Mouse (Mus musculus) C2C12 (cell line): ENCODE data around the gene Gpatch2. TPM values are rescaled to one million over a fixed set of nuclear protein-coding genes. Genes with fewer than 3 reads are reported as not detected.

ENCODE experiments used
- H3K27me3 ChIP-seq: one replicate; pipeline ENCODE4 v1.6.1; 2011; ENCODE audit not compliant: control insufficient read depth, insufficient read depth, insufficient read length
- H3K36me3 ChIP-seq: one replicate; pipeline ENCODE4 v1.6.1; 2011; ENCODE audit not compliant: control insufficient read depth, insufficient read depth
- H3K4me3 ChIP-seq: one replicate; pipeline ENCODE4 v1.5.1; 2011; ENCODE audit warnings: mild to moderate bottlenecking, control low read depth; ENCODE audit not compliant: poor library complexity, insufficient read depth, severe bottlenecking
- H3K79me2 ChIP-seq: one replicate; pipeline ENCODE4 v1.6.1; 2011; ENCODE audit not compliant: control insufficient read depth, insufficient read depth
- H3K79me3 ChIP-seq: one replicate; pipeline ENCODE4 v1.6.1; 2011; ENCODE audit warnings: low read depth, control low read depth
- H3ac ChIP-seq: one replicate; pipeline ENCODE3; 2011; ENCODE audit warnings: low read depth; ENCODE audit not compliant: control insufficient read depth, insufficient read length
- CEBPB ChIP-seq: IDR thresholded peaks from one replicate; pipeline ENCODE4 v1.6.1; 2011; ENCODE audit warnings: low read depth, mild to moderate bottlenecking, control low read depth, moderate library complexity
- CTCF ChIP-seq: IDR thresholded peaks from one replicate; pipeline ENCODE4 v1.5.1; 2011; ENCODE audit not compliant: control insufficient read depth, insufficient read depth, insufficient read length
- FOSL1 ChIP-seq: IDR thresholded peaks from one replicate; pipeline ENCODE4 v1.8.0; 2011; ENCODE audit warnings: mild to moderate bottlenecking, low read length; ENCODE audit not compliant: poor library complexity, insufficient read depth, severe bottlenecking
- MAX ChIP-seq: IDR thresholded peaks from one replicate; pipeline ENCODE4 v1.6.1; 2011; ENCODE audit warnings: mild to moderate bottlenecking, control low read depth
- MYOD1 ChIP-seq: IDR thresholded peaks from one replicate; pipeline ENCODE4 v1.6.1; 2011; ENCODE audit warnings: low read depth; ENCODE audit not compliant: control insufficient read depth, insufficient read length
- MYOG ChIP-seq: IDR thresholded peaks from one replicate; pipeline ENCODE4 v1.6.1; 2011; ENCODE audit not compliant: control insufficient read depth, insufficient read length; ENCODE audit errors: extremely low read depth
- USF1 ChIP-seq: IDR thresholded peaks from one replicate; pipeline ENCODE4 v1.6.1; 2011; ENCODE audit warnings: low read depth, mild to moderate bottlenecking, control low read depth, moderate library complexity
- polyA plus RNA-seq: library from polyadenylated mRNA; unstranded; fragments of >200 nt; fragmentation: generic; extraction: Trizol; gene quantifications from one replicate; pipeline ENCODE4 v1.2.1, GENCODE M21; 2012; ENCODE audit warnings: missing spikeins

Gpatch2 gene
- polyA plus RNA-seq, 1 experiment, result 4.6 TPM

GRCm38 (mm10) chr1:187282321-187282720 is 67.0 kb downstream of the Gpatch2 start:
- Histone ChIP-seq H3K36me3 (no peaks in the 10 kb centered on the region), H3K4me3 (no peak overlapping the region), H3K79me2 (no peaks in the 10 kb centered on the region), H3ac (no peak overlapping the region), H3K79me3 (no peaks in the 10 kb centered on the region), H3K27me3 (no peaks in the 10 kb centered on the region)
- TF ChIP-seq FOSL1 (no peak), MYOG (no peak), MAX (no peak), MYOD1 (no peak), CEBPB (no peak), CTCF (no peak), USF1 (no peak)

DNA sequence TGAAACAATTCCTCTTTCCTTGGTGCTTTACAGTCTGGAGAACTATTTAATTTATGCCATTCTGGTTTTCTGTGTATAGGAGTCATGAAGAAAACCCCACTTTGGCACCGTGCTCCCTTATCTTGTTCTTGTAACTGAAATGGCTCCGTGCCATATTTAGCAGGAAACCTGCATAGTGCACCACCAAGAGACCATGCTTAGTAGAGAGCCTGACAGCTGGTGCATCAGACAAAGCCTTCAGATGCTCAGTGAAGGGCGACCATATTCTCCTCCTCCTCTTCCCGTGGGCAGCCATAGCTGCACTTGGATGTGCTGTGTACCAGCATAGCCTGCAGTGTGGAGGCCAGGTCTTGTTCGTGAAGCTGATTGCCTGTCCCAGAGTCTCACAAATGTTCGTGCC is 67.5 kb downstream of the Gpatch2 start:
- H3K27me3 ChIP-seq, result no peaks in the 10 kb centered on the region
- no peaks in the 10 kb centered on the region for H3K79me3 ChIP-seq
- H3ac ChIP-seq, result no peak overlapping the region
- H3K4me3 ChIP-seq, result no peak overlapping the region
- TF ChIP-seq MYOG (no peak), USF1 (no peak), MYOD1 (no peak), MAX (no peak), CEBPB (no peak), FOSL1 (no peak), CTCF (no peak)
- no peaks in the 10 kb centered on the region for H3K79me2 ChIP-seq
- no peaks in the 10 kb centered on the region for H3K36me3 ChIP-seq

GRCm38 (mm10) chr1:187285735-187286134 is 70.4 kb downstream of the Gpatch2 start:
- Histone ChIP-seq H3K36me3 (no peaks in the 10 kb centered on the region), H3K79me2 (no peaks in the 10 kb centered on the region), H3ac (no peak overlapping the region), H3K79me3 (no peaks in the 10 kb centered on the region), H3K4me3 (no peak overlapping the region), H3K27me3 (no peaks in the 10 kb centered on the region)
- TF ChIP-seq CEBPB, result no peak
- TF ChIP-seq USF1, result no peak
- TF ChIP-seq MAX, result no peak
- no peak for TF ChIP-seq MYOD1
- TF ChIP-seq FOSL1, result no peak
- TF ChIP-seq CTCF, result no peak
- TF ChIP-seq MYOG, result no peak

- no peak for TF ChIP-seq MYOD1
- TF ChIP-seq MAX, result no peak
- no peak for TF ChIP-seq MYOG
- TF ChIP-seq USF1, result no peak
- no peaks in the 10 kb centered on the region for H3K79me3 ChIP-seq
Observed at GRCm38 (mm10) chr1:187286411-187286810, 71.1 kb downstream of the Gpatch2 start.

DNA sequence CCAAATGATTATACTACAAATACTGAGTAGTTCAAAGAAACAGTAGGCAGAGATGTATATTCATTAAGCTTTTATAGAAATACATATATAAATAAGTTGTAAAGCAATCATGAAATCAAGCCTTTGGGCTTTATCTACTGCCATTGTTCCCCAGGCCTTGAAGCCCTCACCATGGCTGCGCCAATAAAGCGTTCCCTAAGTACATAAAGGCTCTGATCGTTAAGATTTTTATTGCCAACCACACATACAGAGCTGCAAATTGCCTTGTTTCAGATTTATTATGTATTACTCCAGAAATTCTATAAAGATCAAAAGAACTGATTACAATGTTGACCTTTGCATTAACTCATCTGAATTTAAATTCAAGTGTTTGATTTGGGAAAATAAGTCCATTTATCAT is 71.6 kb downstream of the Gpatch2 start:
- H3K4me3 ChIP-seq, result no peak overlapping the region
- no peak overlapping the region for H3ac ChIP-seq
- no peaks in the 10 kb centered on the region for H3K79me3 ChIP-seq
- H3K27me3 ChIP-seq, result no peaks in the 10 kb centered on the region
- no peaks in the 10 kb centered on the region for H3K79me2 ChIP-seq
- no peaks in the 10 kb centered on the region for H3K36me3 ChIP-seq
- TF ChIP-seq FOSL1 (no peak), MYOD1 (no peak), CEBPB (no peak), MYOG (no peak), MAX (no peak), USF1 (no peak), CTCF (no peak)

More at GRCm38 (mm10) chr1:187286411-187286810, 71.1 kb downstream of the Gpatch2 start:
- H3ac ChIP-seq, result no peak overlapping the region
- H3K79me2 ChIP-seq, result no peaks in the 10 kb centered on the region
- H3K4me3 ChIP-seq, result no peak overlapping the region
- no peaks in the 10 kb centered on the region for H3K27me3 ChIP-seq
- no peaks in the 10 kb centered on the region for H3K36me3 ChIP-seq

GRCm38 (mm10) chr1:187290186-187290585 is 74.9 kb downstream of the Gpatch2 start:
- Histone ChIP-seq H3ac (no peak overlapping the region), H3K4me3 (no peak overlapping the region), H3K79me2 (no peaks in the 10 kb centered on the region), H3K36me3 (no peaks in the 10 kb centered on the region), H3K79me3 (no peaks in the 10 kb centered on the region), H3K27me3 (no peaks in the 10 kb centered on the region)
- TF ChIP-seq FOSL1 (no peak), CEBPB (no peak), MAX (no peak), MYOG (no peak), MYOD1 (no peak), USF1 (no peak), CTCF (no peak)
